Mouse (Mus musculus): Measurements from ENCODE around the gene Prr11. TPM values are rescaled to one million over a fixed set of nuclear protein-coding genes. Genes with fewer than 3 reads are reported as not detected.

Prr11 gene
- polyA plus RNA-seq, 1 experiment: 9.3 TPM

DNA sequence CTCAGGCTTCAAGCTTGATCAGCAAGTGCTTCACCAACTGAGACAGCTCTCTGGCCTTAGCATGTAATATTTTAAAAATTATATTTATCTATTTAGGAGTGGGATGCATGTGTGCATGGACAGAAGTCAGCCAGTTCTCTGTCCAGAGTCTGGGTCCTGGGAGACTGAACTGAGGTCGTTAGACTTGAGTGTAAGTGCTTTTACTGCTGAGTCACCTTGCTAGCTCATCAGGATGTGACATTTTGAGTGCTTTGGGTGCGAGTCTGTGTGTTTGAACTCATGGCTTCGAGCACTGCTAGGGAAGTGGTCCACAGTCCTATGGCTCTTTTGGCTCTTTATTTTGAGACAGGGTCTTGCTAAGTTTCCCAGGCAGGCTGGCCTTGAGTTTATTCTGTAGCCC lies 65.5 kb downstream of the Prr11 start:
- Histone ChIP-seq H3K79me2 (ENCODE audit: control insufficient read depth, insufficient read depth) (no peaks in the 10 kb centered on the region), H3K4me3 (no peak overlapping the region), H3K4me2 (ENCODE audit: low read depth) (no peak overlapping the region), H3ac (ENCODE audit: control insufficient read depth, insufficient read length) (no peak overlapping the region), H3K36me3 (ENCODE audit: control insufficient read depth, insufficient read depth) (no peaks in the 10 kb centered on the region), H3K27me3 (ENCODE audit: control insufficient read depth, insufficient read depth, insufficient read length) (no peaks in the 10 kb centered on the region)
- TF ChIP-seq MYOD1 (IDR thresholded peaks at IDR 0.05; ENCODE audit: control insufficient read depth in 1 of 3, insufficient read length in 2 of 3, low read depth in 2 of 3): no peak
- no peak for TF ChIP-seq SRF (IDR thresholded peaks at IDR 0.05; ENCODE audit: control insufficient read depth, insufficient read length, low read depth)
- TF ChIP-seq USF1 (IDR thresholded peaks at IDR 0.05; ENCODE audit: low read depth): no peak
- no peak for TF ChIP-seq POLR2AphosphoS2 (IDR thresholded peaks at IDR 0.05; ENCODE audit: insufficient read length, low read depth)
- no peak for TF ChIP-seq TCF3 (IDR thresholded peaks at IDR 0.05; ENCODE audit: insufficient read length, low read depth)
- TF ChIP-seq E2F4 (IDR thresholded peaks at IDR 0.05; ENCODE audit: insufficient read depth): no peak
- TF ChIP-seq CEBPB (IDR thresholded peaks at IDR 0.05; ENCODE audit: insufficient read depth, poor library complexity, severe bottlenecking): no peak
- TF ChIP-seq MYOG (IDR thresholded peaks at IDR 0.05; ENCODE audit: control insufficient read depth in 1 of 3, insufficient read depth in 1 of 3, insufficient read length in 2 of 3, low read depth in 2 of 3): no peak
- no peak for TF ChIP-seq TCF12 (IDR thresholded peaks at IDR 0.05; ENCODE audit: insufficient read depth, poor library complexity, severe bottlenecking)
- no peak for TF ChIP-seq MAX (IDR thresholded peaks at IDR 0.05; ENCODE audit: low read depth)
- no peak for TF ChIP-seq REST (IDR thresholded peaks at IDR 0.05; ENCODE audit: insufficient read depth, insufficient read length)
- TF ChIP-seq POLR2A (IDR thresholded peaks at IDR 0.05; ENCODE audit: insufficient read length, low read depth): no peak

GRCm38 (mm10) chr11:87039307-87039963 lies 69.1 kb downstream of the Prr11 start:
- no peak overlapping the region for H3K4me3 ChIP-seq
- H3K36me3 ChIP-seq (ENCODE audit: control insufficient read depth, insufficient read depth): no peaks in the 10 kb centered on the region

More at GRCm38 (mm10) chr11:87039307-87039963, 69.1 kb downstream of the Prr11 start:
- no peak overlapping the region for H3ac ChIP-seq (ENCODE audit: control insufficient read depth, insufficient read length)
- H3K4me2 ChIP-seq (ENCODE audit: low read depth): no peak overlapping the region
- H3K27me3 ChIP-seq (ENCODE audit: control insufficient read depth, insufficient read depth, insufficient read length): no peaks in the 10 kb centered on the region
- no peak for TF ChIP-seq MAX (IDR thresholded peaks at IDR 0.05; ENCODE audit: low read depth)
- TF ChIP-seq POLR2A (IDR thresholded peaks at IDR 0.05; ENCODE audit: insufficient read length, low read depth): no peak
- no peak for TF ChIP-seq TCF3 (IDR thresholded peaks at IDR 0.05; ENCODE audit: insufficient read length, low read depth)
- TF ChIP-seq SRF (IDR thresholded peaks at IDR 0.05; ENCODE audit: control insufficient read depth, insufficient read length, low read depth): no peak
- no peak for TF ChIP-seq MYOD1 (IDR thresholded peaks at IDR 0.05; ENCODE audit: control insufficient read depth in 1 of 3, insufficient read length in 2 of 3, low read depth in 2 of 3)
- no peak for TF ChIP-seq TCF12 (IDR thresholded peaks at IDR 0.05; ENCODE audit: insufficient read depth, poor library complexity, severe bottlenecking)
- TF ChIP-seq MYOG (IDR thresholded peaks at IDR 0.05; ENCODE audit: control insufficient read depth in 1 of 3, insufficient read depth in 1 of 3, insufficient read length in 2 of 3, low read depth in 2 of 3): no peak
- no peak for TF ChIP-seq E2F4 (IDR thresholded peaks at IDR 0.05; ENCODE audit: insufficient read depth)
- no peak for TF ChIP-seq USF1 (IDR thresholded peaks at IDR 0.05; ENCODE audit: low read depth)
- no peak for TF ChIP-seq REST (IDR thresholded peaks at IDR 0.05; ENCODE audit: insufficient read depth, insufficient read length)
- TF ChIP-seq POLR2AphosphoS2 (IDR thresholded peaks at IDR 0.05; ENCODE audit: insufficient read length, low read depth): no peak
- TF ChIP-seq CEBPB (IDR thresholded peaks at IDR 0.05; ENCODE audit: insufficient read depth, poor library complexity, severe bottlenecking): no peak
- H3K79me2 ChIP-seq (ENCODE audit: control insufficient read depth, insufficient read depth): no peaks in the 10 kb centered on the region

Other genes starting within 250 kb of the Prr11 start
- gene Ypel2, start 115.0 kb downstream of the Prr11 start, polyA plus RNA-seq (2012; fragmentation: generic; extraction: Trizol): 1.5 TPM
- gene Gdpd1, start 34.6 kb downstream of the Prr11 start, polyA plus RNA-seq (2012; fragmentation: generic; extraction: Trizol): 9.9 TPM
- gene Smg8, start 21.9 kb downstream of the Prr11 start, polyA plus RNA-seq (2012; fragmentation: generic; extraction: Trizol): 13.1 TPM
- 5.6 TPM for gene Ska2, start 526 bp upstream of the Prr11 start, polyA plus RNA-seq (2012; fragmentation: generic; extraction: Trizol)
- gene Trim37, start 18.4 kb upstream of the Prr11 start, polyA plus RNA-seq (2012; fragmentation: generic; extraction: Trizol): 6.7 TPM

All from myocyte (in vitro differentiated cells).